Mouse (Mus musculus) embryonic fibroblast, embryonic 13.5 days (primary cell): ENCODE results near the gene Dst.

ENCODE experiments used
- CTCF ChIP-seq: IDR thresholded peaks from 2 replicates; pipeline ENCODE4 v1.5.1; 2011; ENCODE audit warnings: mild to moderate bottlenecking, control low read depth, low read length, moderate library complexity, borderline replicate concordance; ENCODE audit not compliant: insufficient read depth
- POLR2A ChIP-seq: IDR thresholded peaks from 2 replicates; pipeline ENCODE4 v1.6.1; 2011; ENCODE audit warnings: low read depth, mild to moderate bottlenecking, control low read depth, low read length, moderate library complexity

GRCm38 (mm10) chr1:34315381-34315780, 407.4 kb downstream of the Dst start:
- TF ChIP-seq POLR2A, result no peak
- no peak for TF ChIP-seq CTCF
